In the genomic region with DNA sequence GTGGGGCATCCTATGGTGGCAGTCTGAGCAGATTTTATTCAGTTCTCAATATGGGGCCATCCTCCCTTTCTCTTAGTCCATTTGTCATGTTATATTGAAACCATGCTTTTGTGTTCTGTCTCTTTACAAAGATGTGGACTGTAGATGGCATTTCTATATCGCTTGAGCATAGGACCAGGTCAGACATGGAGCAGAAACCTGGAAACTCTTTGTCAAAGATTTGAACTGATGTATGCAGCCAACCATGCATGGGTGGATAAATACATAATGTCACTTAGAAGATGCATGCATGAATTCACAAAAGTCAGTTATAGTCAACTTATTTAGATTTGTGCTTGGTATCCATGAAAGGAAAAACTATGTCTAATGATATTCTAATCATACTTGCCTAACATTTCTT, we compare ENCODE assay signal across 26 mouse cellular contexts.
"Had no signal": no experiment of that assay in that cellular context is flagged by ENCODE, and none has a peak within 500 bp of the region (broad histone marks: within the 10 kb centered on the region; RNA-seq: fewer than 3 reads in every experiment).

No protein-coding gene starts in this region.

- H3K4me3 ChIP-seq: heart, adult 2 months; heart, embryonic 13.5 days; heart, embryonic 15.5 days; hindbrain, embryonic 12.5 days; layer of hippocampus, adult 2 months; left cerebral cortex, adult 2 months; limb, embryonic 13.5 days; limb, embryonic 15.5 days; liver, embryonic 12.5 days had no signal

- H3K36me3 ChIP-seq: heart, embryonic 13.5 days; heart, embryonic 15.5 days; hindbrain, embryonic 12.5 days; limb, embryonic 13.5 days; limb, embryonic 15.5 days; liver, embryonic 12.5 days had no signal

- DNase-seq: forebrain, postnatal 0 days; gastrocnemius, postnatal 14 days; gastrocnemius, postnatal 36 days; heart, adult 11 months; heart, adult 2 months; heart, postnatal 14 days; heart, postnatal 36 days; kidney, adult 18-20 months; kidney, adult 8-10 months; kidney, postnatal 10 days; kidney, postnatal 25 days; kidney, postnatal 4 days; layer of hippocampus, adult 9-11 months; layer of hippocampus, postnatal 36 days had no signal

- H3K27ac ChIP-seq: heart, adult 2 months; heart, embryonic 13.5 days; heart, embryonic 15.5 days; hindbrain, embryonic 12.5 days; hindbrain, embryonic 14.5 days; layer of hippocampus, adult 2 months; left cerebral cortex, adult 2 months; limb, embryonic 13.5 days; limb, embryonic 15.5 days; liver, embryonic 12.5 days had no signal

- H3K27me3 ChIP-seq: heart, embryonic 13.5 days; heart, embryonic 15.5 days; hindbrain, embryonic 12.5 days; limb, embryonic 13.5 days; limb, embryonic 15.5 days; liver, embryonic 12.5 days had no signal

- ATAC-seq: forebrain, postnatal 0 days; hindbrain, embryonic 16.5 days; intestine, postnatal 0 days; liver, embryonic 12.5 days had no signal

- H3K4me2 ChIP-seq: heart, embryonic 11.5 days; heart, embryonic 13.5 days; heart, embryonic 15.5 days; hindbrain, embryonic 12.5 days; hindbrain, embryonic 14.5 days; limb, embryonic 13.5 days; limb, embryonic 15.5 days; liver, embryonic 12.5 days had no signal

- H3K9ac ChIP-seq: forebrain, postnatal 0 days; heart, embryonic 13.5 days; heart, embryonic 15.5 days; hindbrain, embryonic 12.5 days; hindbrain, embryonic 14.5 days; limb, embryonic 13.5 days; limb, embryonic 15.5 days; liver, embryonic 12.5 days had no signal

- H3K4me1 ChIP-seq: heart, embryonic 13.5 days; heart, embryonic 15.5 days; hindbrain, embryonic 12.5 days; limb, embryonic 13.5 days; limb, embryonic 15.5 days; liver, embryonic 12.5 days had no signal

- H3K9me3 ChIP-seq: heart, embryonic 13.5 days; heart, embryonic 15.5 days; hindbrain, embryonic 12.5 days; limb, embryonic 13.5 days; limb, embryonic 15.5 days; liver, embryonic 12.5 days had no signal
